Mouse (Mus musculus): ENCODE data around the gene Synpo2l. TPM values are rescaled to one million over a fixed set of nuclear protein-coding genes. Genes with fewer than 3 reads are reported as not detected.

Gene Synpo2l
- polyA plus RNA-seq, 1 experiment from 2014 or later, result 0.24 TPM

DNA sequence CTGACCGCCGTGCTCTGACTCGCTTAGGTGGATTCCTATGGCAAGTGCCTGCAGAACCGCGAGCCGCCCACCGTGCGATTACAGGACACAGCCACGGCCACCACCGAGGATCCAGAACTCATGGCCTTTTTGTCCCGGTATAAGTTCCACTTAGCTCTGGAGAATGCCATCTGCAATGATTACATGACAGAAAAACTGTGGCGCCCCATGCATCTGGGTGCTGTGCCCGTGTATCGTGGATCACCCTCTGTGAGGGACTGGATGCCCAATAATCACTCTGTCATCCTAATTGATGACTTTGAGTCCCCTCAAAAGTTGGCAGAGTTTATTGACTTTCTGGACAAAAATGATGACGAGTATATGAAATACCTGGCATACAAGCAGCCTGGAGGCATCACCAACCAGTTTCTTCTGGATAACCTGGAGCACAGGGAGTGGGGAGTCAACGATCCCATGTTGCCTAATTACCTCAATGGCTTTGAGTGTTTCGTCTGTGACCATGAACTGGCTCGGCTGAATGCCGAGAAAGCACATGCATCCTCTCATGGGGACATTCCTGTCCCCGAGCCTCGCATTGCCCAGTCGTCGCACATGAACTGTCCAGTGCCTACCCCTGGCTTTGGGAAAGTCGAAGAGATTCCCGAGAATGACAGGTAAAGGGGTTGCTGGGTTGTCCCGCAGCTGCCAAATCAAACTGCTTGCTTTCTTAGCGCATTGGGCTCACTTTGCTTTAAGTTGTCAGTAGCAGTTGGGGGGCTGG, 27.8 kb upstream of the Synpo2l start:
- Histone ChIP-seq H3K27ac (replicated peaks) (peak overlapping the region; percentile 97), H3K9me3 (no peaks in the 10 kb centered on the region), H3K9ac (replicated peaks) (peak overlapping the region; percentile 91), H3K27me3 (no peaks in the 10 kb centered on the region), H3K4me1 (peaks cover 51% of the 10 kb centered on the region), H3K4me2 (replicated peaks) (peak overlapping the region; percentile 87), H3K4me3 (peak overlapping the region; percentile 90), H3K36me3 (peaks cover 35% of the 10 kb centered on the region)
- WGBS, result 15% methylated on average over 27 of the region's 27 CpGs
- no peak for ATAC-seq (ENCODE audit: low FRiP score, low read depth)

- under 1% methylated on average over 111 of the region's 111 CpGs for WGBS
- H3K4me3 ChIP-seq, result peak within 1 kb of the TSS; percentile 90
- no peaks in the 10 kb centered on the region for H3K27me3 ChIP-seq
- peak within 1 kb of the TSS; percentile 91 for H3K9ac ChIP-seq (replicated peaks)
- peaks cover 45% of the 10 kb centered on the region for H3K4me1 ChIP-seq
- peaks cover 43% of the 10 kb centered on the region for H3K36me3 ChIP-seq
- peak; percentile 94 for ATAC-seq (ENCODE audit: low FRiP score, low read depth)
- peak within 1 kb of the TSS; percentile 97 for H3K27ac ChIP-seq (replicated peaks)
- H3K4me2 ChIP-seq (replicated peaks), result peak within 1 kb of the TSS; percentile 87
- H3K9me3 ChIP-seq, result no peaks in the 10 kb centered on the region
Observed at GRCm38 (mm10) chr14:20694884-20695760, 27.0 kb upstream of the Synpo2l start, which contains the start of gene Fut11. Fut11 (plus strand) TSS chr14:20694968.

DNA sequence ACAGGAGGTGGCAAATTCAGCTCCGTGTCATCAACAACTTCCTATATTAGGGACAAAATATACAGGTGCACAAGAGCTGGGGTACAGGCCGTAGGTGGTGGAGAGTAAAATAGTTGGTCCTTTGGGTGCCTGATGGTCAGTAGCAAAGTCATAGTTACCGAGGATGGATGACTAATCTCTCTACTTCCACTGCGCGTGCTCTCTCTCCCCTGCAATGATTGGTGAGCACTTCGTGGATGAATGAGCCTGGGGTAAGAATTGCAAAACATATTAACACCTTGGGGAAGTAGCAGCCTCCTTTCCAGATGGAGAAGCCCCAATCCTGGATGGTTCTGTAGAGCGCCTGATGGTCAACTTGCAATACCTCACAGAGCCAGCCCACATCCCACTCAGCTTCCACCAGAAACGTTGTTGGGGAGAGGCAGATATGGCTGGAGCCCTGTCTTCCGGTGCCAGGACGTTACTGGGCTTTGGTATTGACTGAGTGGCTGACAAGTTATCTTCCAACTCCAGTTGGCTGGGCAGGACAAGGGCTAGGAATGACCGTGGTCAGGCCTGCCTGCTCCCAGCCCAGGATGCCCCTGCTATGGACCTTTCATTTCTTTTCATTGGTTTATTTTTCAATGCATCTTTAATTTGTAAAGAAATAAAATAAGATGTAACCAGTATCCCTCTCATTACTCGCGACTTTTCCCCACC, 26.2 kb upstream of the Synpo2l start:
- Histone ChIP-seq H3K36me3 (peaks cover 50% of the 10 kb centered on the region), H3K4me1 (peaks cover 40% of the 10 kb centered on the region), H3K9me3 (no peaks in the 10 kb centered on the region), H3K27me3 (no peaks in the 10 kb centered on the region), H3K27ac (replicated peaks) (peak overlapping the region; percentile 97), H3K9ac (replicated peaks) (peak overlapping the region; percentile 91), H3K4me3 (peak overlapping the region; percentile 90), H3K4me2 (replicated peaks) (peak overlapping the region; percentile 87)
- WGBS, result 52% methylated on average over 13 of the region's 13 CpGs
- peak; percentile 61 for ATAC-seq (ENCODE audit: low FRiP score, low read depth)

GRCm38 (mm10) chr14:20693589-20694101, 25.5 kb upstream of the Synpo2l start:
- no peak overlapping the region for H3K4me2 ChIP-seq (replicated peaks)
- H3K27ac ChIP-seq (replicated peaks), result no peak overlapping the region
- H3K4me3 ChIP-seq, result no peak overlapping the region
- no peak for ATAC-seq (ENCODE audit: low FRiP score, low read depth)
- 95% methylated on average over 10 of the region's 10 CpGs for WGBS
- H3K36me3 ChIP-seq, result peaks cover 57% of the 10 kb centered on the region
- H3K4me1 ChIP-seq, result peaks cover 37% of the 10 kb centered on the region
- no peaks in the 10 kb centered on the region for H3K27me3 ChIP-seq
- no peak overlapping the region for H3K9ac ChIP-seq (replicated peaks)
- no peaks in the 10 kb centered on the region for H3K9me3 ChIP-seq

DNA sequence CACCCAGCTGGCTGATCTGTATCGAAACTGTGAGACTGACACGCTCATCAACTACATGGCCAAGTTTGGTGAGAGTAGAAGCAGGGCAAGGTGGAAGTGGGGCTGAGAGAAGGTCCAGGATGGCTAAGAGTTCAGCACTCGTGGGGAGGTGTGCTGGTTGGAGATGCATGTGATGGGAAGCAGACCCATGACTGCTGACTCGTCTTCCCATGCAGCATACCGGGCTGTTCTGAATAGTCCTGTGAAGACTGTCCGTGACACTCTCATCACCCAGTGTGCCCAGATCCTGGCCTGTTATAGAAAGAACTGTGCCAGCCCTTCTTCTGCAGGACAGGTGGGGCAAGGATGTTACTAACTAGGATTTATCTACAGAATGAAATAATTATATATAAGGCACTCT, 23.6 kb upstream of the Synpo2l start:
- Histone ChIP-seq H3K4me1 (peaks cover 20% of the 10 kb centered on the region), H3K27ac (replicated peaks) (no peak overlapping the region), H3K4me2 (replicated peaks) (no peak overlapping the region), H3K36me3 (peaks cover 76% of the 10 kb centered on the region), H3K9ac (replicated peaks) (no peak overlapping the region), H3K4me3 (no peak overlapping the region), H3K9me3 (no peaks in the 10 kb centered on the region), H3K27me3 (no peaks in the 10 kb centered on the region)
- 95% methylated on average over 6 of the region's 6 CpGs for WGBS
- no peak for ATAC-seq (ENCODE audit: low FRiP score, low read depth)

GRCm38 (mm10) chr14:20689009-20689408, 20.9 kb upstream of the Synpo2l start:
- Histone ChIP-seq H3K9ac (replicated peaks) (no peak overlapping the region), H3K9me3 (no peaks in the 10 kb centered on the region), H3K27me3 (no peaks in the 10 kb centered on the region), H3K36me3 (peaks cover 99% of the 10 kb centered on the region), H3K27ac (replicated peaks) (no peak overlapping the region), H3K4me2 (replicated peaks) (no peak overlapping the region), H3K4me3 (no peak overlapping the region), H3K4me1 (peaks cover 2% of the 10 kb centered on the region; the same call in 1 of the 2 replicates)
- ATAC-seq (ENCODE audit: low FRiP score, low read depth), result no peak
- WGBS, result 92% methylated on average over 2 of the region's 2 CpGs

- Histone ChIP-seq H3K9me3 (no peaks in the 10 kb centered on the region), H3K4me2 (replicated peaks) (no peak overlapping the region), H3K9ac (replicated peaks) (no peak overlapping the region), H3K4me1 (no peaks in the 10 kb centered on the region), H3K27me3 (no peaks in the 10 kb centered on the region), H3K27ac (replicated peaks) (no peak overlapping the region), H3K36me3 (peaks cover 98% of the 10 kb centered on the region), H3K4me3 (no peak overlapping the region)
- 92% methylated on average over 3 of the region's 3 CpGs for WGBS
- ATAC-seq (ENCODE audit: low FRiP score, low read depth), result no peak
Observed at GRCm38 (mm10) chr14:20686576-20686975, 18.4 kb upstream of the Synpo2l start.

- ATAC-seq (ENCODE audit: low FRiP score, low read depth), result no peak
- Histone ChIP-seq H3K4me3 (no peak overlapping the region), H3K36me3 (peaks cover 98% of the 10 kb centered on the region)
Observed at GRCm38 (mm10) chr14:20682498-20682897, 14.3 kb upstream of the Synpo2l start.

DNA sequence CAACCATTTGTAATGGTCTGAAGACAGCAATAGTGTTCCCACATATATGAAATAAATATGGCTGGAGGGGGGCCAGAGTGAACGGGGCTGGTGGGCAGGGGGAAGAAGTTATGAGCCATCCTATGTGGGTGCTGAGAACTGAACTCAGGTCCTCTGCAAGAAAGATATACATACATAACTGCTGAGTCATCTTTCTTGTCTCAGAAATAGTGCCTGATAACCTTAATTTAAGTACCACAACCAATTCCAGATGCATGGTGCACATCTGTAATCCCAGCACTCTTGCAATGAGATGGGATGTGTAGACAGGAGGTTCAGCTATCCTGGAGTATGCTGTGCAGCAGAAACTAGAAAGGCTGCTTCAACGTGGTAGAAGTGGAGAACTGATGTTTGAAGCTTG, 13.6 kb upstream of the Synpo2l start:
- no peak overlapping the region for H3K27ac ChIP-seq (replicated peaks)
- peaks cover 98% of the 10 kb centered on the region for H3K36me3 ChIP-seq
- H3K4me2 ChIP-seq (replicated peaks), result no peak overlapping the region
- no peaks in the 10 kb centered on the region for H3K27me3 ChIP-seq
- H3K4me3 ChIP-seq, result no peak overlapping the region
- no peaks in the 10 kb centered on the region for H3K9me3 ChIP-seq
- no peak overlapping the region for H3K9ac ChIP-seq (replicated peaks)
- no peaks in the 10 kb centered on the region for H3K4me1 ChIP-seq
- 92% methylated on average over 2 of the region's 2 CpGs for WGBS
- no peak for ATAC-seq (ENCODE audit: low FRiP score, low read depth)

More at GRCm38 (mm10) chr14:20682498-20682897, 14.3 kb upstream of the Synpo2l start:
- H3K9ac ChIP-seq (replicated peaks), result no peak overlapping the region
- no peaks in the 10 kb centered on the region for H3K27me3 ChIP-seq
- 80% methylated on average over 3 of the region's 3 CpGs for WGBS
- no peak overlapping the region for H3K27ac ChIP-seq (replicated peaks)
- no peak overlapping the region for H3K4me2 ChIP-seq (replicated peaks)
- H3K4me1 ChIP-seq, result no peaks in the 10 kb centered on the region
- no peaks in the 10 kb centered on the region for H3K9me3 ChIP-seq

GRCm38 (mm10) chr14:20677906-20678305, 9.8 kb upstream of the Synpo2l start:
- Histone ChIP-seq H3K27me3 (no peaks in the 10 kb centered on the region), H3K4me1 (peaks cover 13% of the 10 kb centered on the region), H3K9me3 (no peaks in the 10 kb centered on the region), H3K9ac (replicated peaks) (no peak overlapping the region), H3K4me2 (replicated peaks) (no peak overlapping the region), H3K36me3 (peaks cover 70% of the 10 kb centered on the region), H3K4me3 (no peak overlapping the region), H3K27ac (replicated peaks) (no peak overlapping the region)
- WGBS, result 95% methylated on average over 4 of the region's 4 CpGs
- no peak for ATAC-seq (ENCODE audit: low FRiP score, low read depth)

DNA sequence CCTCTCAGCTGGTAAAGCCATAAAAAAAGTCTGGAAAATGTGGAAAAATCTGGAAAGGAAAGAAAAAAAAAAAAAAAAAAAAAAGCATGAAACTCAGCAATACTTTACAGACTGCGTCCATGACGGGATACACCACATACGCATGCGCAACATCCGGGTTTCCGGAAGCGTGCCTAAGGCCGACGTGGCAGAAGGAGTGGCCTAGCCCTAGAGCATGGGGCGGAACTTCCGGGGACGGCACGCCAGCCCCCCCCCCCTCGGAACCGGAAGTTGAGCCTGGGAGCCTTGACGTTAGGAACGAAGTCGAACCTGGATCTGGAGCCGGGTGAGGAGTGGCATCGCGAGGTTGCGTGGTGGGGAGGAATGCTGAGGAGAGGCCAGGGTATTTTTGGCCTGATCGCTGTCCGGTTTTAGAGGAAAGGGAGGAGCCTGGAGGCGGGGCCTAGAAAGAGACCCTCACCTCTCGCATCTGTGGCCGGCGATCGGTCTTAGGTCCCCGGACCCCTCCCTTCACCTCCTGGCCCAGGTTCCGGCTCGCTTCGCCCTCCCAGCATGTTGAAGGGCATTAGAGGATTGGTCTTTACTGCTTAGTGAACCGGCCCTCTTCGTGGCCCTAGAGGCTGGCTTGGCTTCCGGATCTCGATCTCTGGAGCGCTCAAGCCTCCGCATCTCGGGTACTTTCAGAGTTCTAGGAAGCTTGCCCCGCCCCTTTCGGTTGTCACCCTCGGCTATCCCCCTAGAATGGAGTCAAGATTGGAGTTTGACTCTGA, 6.1 kb upstream of the Synpo2l start, which contains the start of gene Sec24c:
Gene Sec24c, plus strand, starts transcription at position 245 of the 770 bp plus-strand sequence.
- peaks cover 2% of the 10 kb centered on the region; the same call in 1 of the 2 replicates for H3K27me3 ChIP-seq
- peak within 1 kb of the TSS; percentile 73 for H3K4me2 ChIP-seq (replicated peaks)
- H3K4me1 ChIP-seq, result peaks cover 13% of the 10 kb centered on the region
- peaks cover 36% of the 10 kb centered on the region for H3K36me3 ChIP-seq
- H3K27ac ChIP-seq (replicated peaks), result peak within 1 kb of the TSS; percentile 84
- ATAC-seq (ENCODE audit: low FRiP score, low read depth), result peak; percentile 97
- H3K9ac ChIP-seq (replicated peaks), result peak within 1 kb of the TSS; percentile 86
- H3K9me3 ChIP-seq, result no peaks in the 10 kb centered on the region
- peak within 1 kb of the TSS; percentile 83 for H3K4me3 ChIP-seq
- 0% methylated on average over 43 of the region's 43 CpGs for WGBS
